Comparison of ENCODE assay signal across 8 mouse cellular contexts in genomic region chr10:127513501-127514091, GRCm38 (mm10). TPM values are rescaled to one million over a fixed set of nuclear protein-coding genes. Genes with fewer than 3 reads are reported as not detected.
DNase-seq lines count a peak whose midpoint lies in the region; ATAC-seq lines count a peak whose summit lies in the region.

No protein-coding gene starts in this region.

- H3K4me3 ChIP-seq in megakaryocyte, embryonic 14.5 days (replicated peaks) = peak overlapping the region; percentile 89
- peak overlapping the region; percentile 41 for H3K4me3 ChIP-seq in forebrain, embryonic 12.5 days (replicated peaks)
- peak overlapping the region; percentile 46 for H3K4me3 ChIP-seq in liver, embryonic 12.5 days
- H3K4me3 ChIP-seq in stomach, embryonic 16.5 days (replicated peaks; ENCODE audit: low read length) = peak overlapping the region; percentile 36

- H3K9me3 ChIP-seq in megakaryocyte, embryonic 14.5 days = no peaks in the 10 kb centered on the region
- no peaks in the 10 kb centered on the region for H3K9me3 ChIP-seq in forebrain, embryonic 12.5 days
- H3K9me3 ChIP-seq in liver, embryonic 12.5 days (replicated peaks) = no peaks in the 10 kb centered on the region
- no peaks in the 10 kb centered on the region for H3K9me3 ChIP-seq in stomach, embryonic 16.5 days (replicated peaks; ENCODE audit: control insufficient read depth, low read length)

- H3K36me3 ChIP-seq in megakaryocyte, embryonic 14.5 days (replicated peaks; ENCODE audit: low read length) = peaks cover 24% of the 10 kb centered on the region
- peaks cover 13% of the 10 kb centered on the region for H3K36me3 ChIP-seq in forebrain, embryonic 12.5 days (replicated peaks)
- H3K36me3 ChIP-seq in liver, embryonic 12.5 days = peaks cover 18% of the 10 kb centered on the region
- peaks cover 8% of the 10 kb centered on the region for H3K36me3 ChIP-seq in stomach, embryonic 16.5 days (ENCODE audit: control insufficient read depth, insufficient read depth, low read length)

- peak overlapping the region; percentile 94 for H3K27ac ChIP-seq in forebrain, embryonic 12.5 days
- peak overlapping the region; percentile 42; the same call in 1 of the 2 replicates for H3K27ac ChIP-seq in liver, embryonic 12.5 days
- H3K27ac ChIP-seq in stomach, embryonic 16.5 days (ENCODE audit: low read length) = peak overlapping the region; percentile 32; the same call in 1 of the 2 replicates

- peak overlapping the region; percentile 76 for H3K4me2 ChIP-seq in forebrain, embryonic 12.5 days
- H3K4me2 ChIP-seq in liver, embryonic 12.5 days = peak overlapping the region; percentile 81
- H3K4me2 ChIP-seq in stomach, embryonic 16.5 days (ENCODE audit: low read depth, low read length) = peak overlapping the region; percentile 68

- WGBS in forebrain, embryonic 12.5 days = 2% methylated on average over 16 of the region's 16 CpGs
- 1% methylated on average over 16 of the region's 16 CpGs for WGBS in liver, embryonic 12.5 days (ENCODE audit: insufficient replicate concordance)
- WGBS in stomach, embryonic 16.5 days = 1% methylated on average over 16 of the region's 16 CpGs

- DNase-seq in adrenal gland, postnatal 14 days = no peak
- DNase-seq in frontal cortex, postnatal 36 days (ENCODE audit: low spot score in 2 of 2) = no peak
- DNase-seq in kidney, postnatal 14 days = no peak

- peaks cover 68% of the 10 kb centered on the region for H3K27me3 ChIP-seq in megakaryocyte, embryonic 14.5 days (replicated peaks)
- peaks cover 92% of the 10 kb centered on the region for H3K27me3 ChIP-seq in forebrain, embryonic 12.5 days
- peaks cover 92% of the 10 kb centered on the region for H3K27me3 ChIP-seq in liver, embryonic 12.5 days (replicated peaks)
- peaks cover 47% of the 10 kb centered on the region for H3K27me3 ChIP-seq in stomach, embryonic 16.5 days (ENCODE audit: control insufficient read depth, insufficient read depth, low read length)

- no peak for ATAC-seq in megakaryocyte, adult 5-6 weeks (ENCODE audit: poor library complexity, severe bottlenecking)
- peak; percentile 47 for ATAC-seq in forebrain, embryonic 12.5 days (ENCODE audit: low FRiP score)
- peak; percentile 68 for ATAC-seq in liver, embryonic 12.5 days
- peak; percentile 16; the same call in 1 of the 2 replicates for ATAC-seq in stomach, embryonic 16.5 days (ENCODE audit: insufficient read depth, low FRiP score)

- peaks cover 78% of the 10 kb centered on the region for H3K4me1 ChIP-seq in megakaryocyte, embryonic 14.5 days
- peaks cover 89% of the 10 kb centered on the region for H3K4me1 ChIP-seq in forebrain, embryonic 12.5 days
- H3K4me1 ChIP-seq in liver, embryonic 12.5 days = peaks cover 91% of the 10 kb centered on the region
- peaks cover 73% of the 10 kb centered on the region for H3K4me1 ChIP-seq in stomach, embryonic 16.5 days (ENCODE audit: control insufficient read depth, insufficient read depth, low read length)

- peak overlapping the region; percentile 38; the same call in 1 of the 2 replicates for H3K9ac ChIP-seq in forebrain, embryonic 12.5 days
- peak overlapping the region; percentile 44 for H3K9ac ChIP-seq in liver, embryonic 12.5 days
- peak overlapping the region; percentile 64 for H3K9ac ChIP-seq in stomach, embryonic 16.5 days (ENCODE audit: low read length)

RNA-seq across cellular contexts. Expression of gene Ndufa4l2, which starts 1.2 kb away (rescaled TPM):
- 0.23 and 5.2 TPM in 2 replicates for polyA plus RNA-seq in megakaryocyte, embryonic 14.5 days (2012; ENCODE audit: insufficient read depth, low replicate concordance)
- not detected in 2 replicates for total RNA-seq in megakaryocyte, adult 5-6 weeks (2015)
- total RNA-seq in megakaryocyte, adult 5-6 weeks (2017) = not detected in 2 replicates
- polyA plus RNA-seq in forebrain, embryonic 12.5 days (2016; fragmentation: Nextera tagmentation; extraction: Ambion mirVana) = 5.9 and 9.0 TPM in 2 replicates
- 12.9 and 14.8 TPM in 2 replicates for polyA plus RNA-seq in liver, embryonic 12.5 days (2016; fragmentation: Nextera tagmentation; extraction: Ambion mirVana)
- polyA plus RNA-seq in stomach, embryonic 16.5 days (2015; fragmentation: Nextera tagmentation; extraction: Ambion mirVana) = 192 and 231 TPM in 2 replicates
- total RNA-seq in adrenal gland, postnatal 14 days (2021) = 53.5 and 55.7 TPM in 2 replicates

RNA-seq across cellular contexts. Expression of gene Shmt2, which starts 8.6 kb away (rescaled TPM):
- 143 and 168 TPM in 2 replicates for polyA plus RNA-seq in megakaryocyte, embryonic 14.5 days (2012; ENCODE audit: insufficient read depth, low replicate concordance)
- total RNA-seq in megakaryocyte, adult 5-6 weeks (2015) = 31.3 and 31.9 TPM in 2 replicates
- total RNA-seq in megakaryocyte, adult 5-6 weeks (2017) = 27.8 and 33.1 TPM in 2 replicates
- 103 and 105 TPM in 2 replicates for polyA plus RNA-seq in forebrain, embryonic 12.5 days (2016; fragmentation: Nextera tagmentation; extraction: Ambion mirVana)
- polyA plus RNA-seq in liver, embryonic 12.5 days (2016; fragmentation: Nextera tagmentation; extraction: Ambion mirVana) = 181 and 185 TPM in 2 replicates
- polyA plus RNA-seq in stomach, embryonic 16.5 days (2015; fragmentation: Nextera tagmentation; extraction: Ambion mirVana) = 152 and 163 TPM in 2 replicates
- total RNA-seq in adrenal gland, postnatal 14 days (2021) = 50.9 and 57.3 TPM in 2 replicates

RNA-seq across cellular contexts. Expression of gene Stac3, which starts 12.1 kb away (rescaled TPM):
- polyA plus RNA-seq in megakaryocyte, embryonic 14.5 days (2012; ENCODE audit: insufficient read depth, low replicate concordance) = 3.9 TPM in 1 of 2 replicates, not detected in the other
- total RNA-seq in megakaryocyte, adult 5-6 weeks (2015) = 1.2 TPM in 1 of 2 replicates, not detected in the other
- 0.40 TPM in 1 of 2 replicates, not detected in the other for total RNA-seq in megakaryocyte, adult 5-6 weeks (2017)
- polyA plus RNA-seq in forebrain, embryonic 12.5 days (2016; fragmentation: Nextera tagmentation; extraction: Ambion mirVana) = 1.2 and 1.8 TPM in 2 replicates
- 0.24 and 0.45 TPM in 2 replicates for polyA plus RNA-seq in liver, embryonic 12.5 days (2016; fragmentation: Nextera tagmentation; extraction: Ambion mirVana)
- polyA plus RNA-seq in stomach, embryonic 16.5 days (2015; fragmentation: Nextera tagmentation; extraction: Ambion mirVana) = 0.70 and 5.5 TPM in 2 replicates
- total RNA-seq in adrenal gland, postnatal 14 days (2021) = 1.7 and 2.7 TPM in 2 replicates

RNA-seq across cellular contexts. Expression of gene Nxph4, which starts 20.8 kb away (rescaled TPM):
- polyA plus RNA-seq in megakaryocyte, embryonic 14.5 days (2012; ENCODE audit: insufficient read depth, low replicate concordance) = 0.32 TPM in 1 of 2 replicates, not detected in the other
- not detected in 2 replicates for total RNA-seq in megakaryocyte, adult 5-6 weeks (2015)
- not detected in 2 replicates for total RNA-seq in megakaryocyte, adult 5-6 weeks (2017)
- 60.0 and 62.4 TPM in 2 replicates for polyA plus RNA-seq in forebrain, embryonic 12.5 days (2016; fragmentation: Nextera tagmentation; extraction: Ambion mirVana)
- polyA plus RNA-seq in liver, embryonic 12.5 days (2016; fragmentation: Nextera tagmentation; extraction: Ambion mirVana) = 0.10 and 0.23 TPM in 2 replicates
- polyA plus RNA-seq in stomach, embryonic 16.5 days (2015; fragmentation: Nextera tagmentation; extraction: Ambion mirVana) = 3.4 and 4.6 TPM in 2 replicates
- 7.4 and 8.0 TPM in 2 replicates for total RNA-seq in adrenal gland, postnatal 14 days (2021)

Comparison
In these comparisons a context has a peak if more than half of its experiments do, and no peak if none do; other contexts are left out.
1. H3K4me3 ChIP-seq: peak in every context shown above with its lines; median percentile 89 in megakaryocyte, embryonic 14.5 days; 46 in liver, embryonic 12.5 days; 41 in forebrain, embryonic 12.5 days; 36 in stomach, embryonic 16.5 days.
2. H3K27ac ChIP-seq: peak in every context shown above with its lines; median percentile 94 in forebrain, embryonic 12.5 days; 42 in liver, embryonic 12.5 days; 32 in stomach, embryonic 16.5 days.
3. RNA of gene Ndufa4l2, which starts 1.2 kb away (polyA plus RNA-seq): 192 to 231 TPM in stomach, embryonic 16.5 days; 12.9 to 14.8 TPM in liver, embryonic 12.5 days, 5.9 to 9.0 TPM in forebrain, embryonic 12.5 days and 0.23 to 5.2 TPM in megakaryocyte, embryonic 14.5 days; every median in the first group is over 10 times any median in the second.
4. Peak in every context shown above with its lines, with median percentiles within 50 percentile points of each other: H3K4me2 ChIP-seq and H3K9ac ChIP-seq.